Comparison of ENCODE assay signal across 21 mouse cellular contexts in genomic region chr9:94815518-94815917, GRCm38 (mm10).
DNase-seq lines count a peak whose midpoint lies in the region; ATAC-seq lines count a peak whose summit lies in the region.
"Had no signal": no experiment of that assay in that cellular context is flagged by ENCODE, and none has a peak within 500 bp of the region (broad histone marks: within the 10 kb centered on the region; RNA-seq: fewer than 3 reads in every experiment).

No protein-coding gene starts in this region.

- no peak overlapping the region for H3K4me2 ChIP-seq in midbrain, embryonic 11.5 days
- no peak overlapping the region for H3K4me2 ChIP-seq in midbrain, embryonic 14.5 days (ENCODE audit: low read length)
- no peak overlapping the region for H3K4me2 ChIP-seq in embryonic facial prominence, embryonic 11.5 days (ENCODE audit: low read depth, low read length)
- H3K4me2 ChIP-seq in limb, embryonic 12.5 days = no peak overlapping the region
- no peak overlapping the region for H3K4me2 ChIP-seq in intestine, embryonic 16.5 days (ENCODE audit: low read depth, low read length)
- H3K4me2 ChIP-seq: embryonic facial prominence, embryonic 15.5 days; hindbrain, embryonic 14.5 days had no signal

- no peak overlapping the region for H3K9ac ChIP-seq in midbrain, embryonic 11.5 days (ENCODE audit: low read length)
- no peak overlapping the region for H3K9ac ChIP-seq in midbrain, embryonic 14.5 days (replicated peaks; ENCODE audit: low read length)
- H3K9ac ChIP-seq in embryonic facial prominence, embryonic 11.5 days (replicated peaks; ENCODE audit: low read length) = no peak overlapping the region
- no peak overlapping the region for H3K9ac ChIP-seq in limb, embryonic 12.5 days (replicated peaks)
- no peak overlapping the region for H3K9ac ChIP-seq in intestine, embryonic 16.5 days (ENCODE audit: low read depth, low read length)
- H3K9ac ChIP-seq: embryonic facial prominence, embryonic 15.5 days; hindbrain, embryonic 14.5 days had no signal

- peak; percentile 81 for DNase-seq in midbrain, embryonic 11.5 days (ENCODE audit: low spot score, missing footprints)
- DNase-seq in midbrain, embryonic 14.5 days = no peak
- DNase-seq in embryonic facial prominence, embryonic 11.5 days (ENCODE audit: low spot score) = peak; percentile 43
- no peak for DNase-seq in layer of hippocampus, postnatal 14 days (ENCODE audit: low spot score in 2 of 2)
- no peak for DNase-seq in thymus, postnatal 36 days
- DNase-seq: adrenal gland, postnatal 10 days; cerebellum, adult 11 months; cerebellum, adult 9-10 months; cerebellum, postnatal 25 days; gastrocnemius, postnatal 10 days; heart, adult 18-20 months; heart, postnatal 10 days; heart, postnatal 4 days had no signal

- H3K36me3 ChIP-seq in midbrain, embryonic 11.5 days (ENCODE audit: control insufficient read depth, insufficient read depth, low read length) = no peaks in the 10 kb centered on the region
- no peaks in the 10 kb centered on the region for H3K36me3 ChIP-seq in midbrain, embryonic 14.5 days (ENCODE audit: control insufficient read depth, insufficient read depth, low read length)
- H3K36me3 ChIP-seq in embryonic facial prominence, embryonic 11.5 days (replicated peaks; ENCODE audit: control insufficient read depth, insufficient read depth, low read depth, low read length) = no peaks in the 10 kb centered on the region
- no peaks in the 10 kb centered on the region for H3K36me3 ChIP-seq in limb, embryonic 12.5 days
- H3K36me3 ChIP-seq in intestine, embryonic 16.5 days (ENCODE audit: control insufficient read depth, insufficient read depth, low read length) = no peaks in the 10 kb centered on the region
- H3K36me3 ChIP-seq: embryonic facial prominence, embryonic 15.5 days; forebrain, embryonic 10.5 days; heart, embryonic 10.5 days had no signal

- H3K9me3 ChIP-seq in midbrain, embryonic 11.5 days (ENCODE audit: control insufficient read depth, low read length) = no peaks in the 10 kb centered on the region
- H3K9me3 ChIP-seq in midbrain, embryonic 14.5 days (ENCODE audit: control insufficient read depth, low read length) = no peaks in the 10 kb centered on the region
- H3K9me3 ChIP-seq in embryonic facial prominence, embryonic 11.5 days (replicated peaks; ENCODE audit: control insufficient read depth, low read length) = no peaks in the 10 kb centered on the region
- no peaks in the 10 kb centered on the region for H3K9me3 ChIP-seq in limb, embryonic 12.5 days
- no peaks in the 10 kb centered on the region for H3K9me3 ChIP-seq in intestine, embryonic 16.5 days (ENCODE audit: control insufficient read depth, low read length)
- H3K9me3 ChIP-seq: embryonic facial prominence, embryonic 15.5 days; forebrain, embryonic 10.5 days; heart, embryonic 10.5 days had no signal

- no peak for ATAC-seq in midbrain, embryonic 11.5 days (ENCODE audit: low FRiP score)
- no peak for ATAC-seq in midbrain, embryonic 14.5 days (ENCODE audit: low FRiP score, low TSS enrichment)
- no peak for ATAC-seq in embryonic facial prominence, embryonic 11.5 days (replicated peaks; ENCODE audit: insufficient number of reproducible peaks, low FRiP score, low TSS enrichment, low read depth)
- ATAC-seq in limb, embryonic 12.5 days (ENCODE audit: insufficient number of reproducible peaks, insufficient read depth, low FRiP score, low TSS enrichment, low read depth) = 0 out of 2 replicates have a peak, but pooled peaks have one; percentile 55
- ATAC-seq in intestine, embryonic 16.5 days = no peak
- ATAC-seq: forebrain, embryonic 14.5 days had no signal

- H3K4me1 ChIP-seq in midbrain, embryonic 11.5 days (ENCODE audit: control insufficient read depth, insufficient read depth, low read length) = no peaks in the 10 kb centered on the region
- no peaks in the 10 kb centered on the region for H3K4me1 ChIP-seq in midbrain, embryonic 14.5 days (ENCODE audit: control insufficient read depth, insufficient read depth, low read length)
- no peaks in the 10 kb centered on the region for H3K4me1 ChIP-seq in embryonic facial prominence, embryonic 11.5 days (ENCODE audit: control insufficient read depth, insufficient read depth, low read length)
- peaks cover 21% of the 10 kb centered on the region for H3K4me1 ChIP-seq in limb, embryonic 12.5 days (replicated peaks)
- H3K4me1 ChIP-seq in intestine, embryonic 16.5 days (ENCODE audit: control insufficient read depth, insufficient read depth, low read length) = no peaks in the 10 kb centered on the region
- H3K4me1 ChIP-seq: embryonic facial prominence, embryonic 15.5 days; forebrain, embryonic 10.5 days had no signal

- no peaks in the 10 kb centered on the region for H3K27me3 ChIP-seq in midbrain, embryonic 11.5 days (ENCODE audit: control insufficient read depth, insufficient read depth, low read length)
- H3K27me3 ChIP-seq in midbrain, embryonic 14.5 days (ENCODE audit: control insufficient read depth, insufficient read depth, low read length) = no peaks in the 10 kb centered on the region
- no peaks in the 10 kb centered on the region for H3K27me3 ChIP-seq in embryonic facial prominence, embryonic 11.5 days (ENCODE audit: control insufficient read depth, insufficient read depth, low read length)
- no peaks in the 10 kb centered on the region for H3K27me3 ChIP-seq in limb, embryonic 12.5 days
- no peaks in the 10 kb centered on the region for H3K27me3 ChIP-seq in intestine, embryonic 16.5 days (replicated peaks; ENCODE audit: control insufficient read depth, insufficient read depth, low read length)
- H3K27me3 ChIP-seq: embryonic facial prominence, embryonic 15.5 days had no signal

- no peak overlapping the region for H3K4me3 ChIP-seq in midbrain, embryonic 11.5 days (ENCODE audit: low read depth, low read length)
- H3K4me3 ChIP-seq in midbrain, embryonic 14.5 days (replicated peaks; ENCODE audit: low read depth, low read length) = no peak overlapping the region
- H3K4me3 ChIP-seq in embryonic facial prominence, embryonic 11.5 days (ENCODE audit: low read depth, low read length) = no peak overlapping the region
- H3K4me3 ChIP-seq in limb, embryonic 12.5 days (replicated peaks) = no peak overlapping the region
- no peak overlapping the region for H3K4me3 ChIP-seq in intestine, embryonic 16.5 days (ENCODE audit: low read length)
- H3K4me3 ChIP-seq: embryonic facial prominence, embryonic 15.5 days; erythroblast, embryonic 14.5 days; forebrain, embryonic 10.5 days; heart, embryonic 10.5 days had no signal

- no peak overlapping the region for H3K27ac ChIP-seq in midbrain, embryonic 11.5 days (ENCODE audit: low read depth, low read length)
- H3K27ac ChIP-seq in midbrain, embryonic 14.5 days (replicated peaks; ENCODE audit: low read depth, low read length) = no peak overlapping the region
- no peak overlapping the region for H3K27ac ChIP-seq in embryonic facial prominence, embryonic 11.5 days (replicated peaks; ENCODE audit: low read depth, low read length)
- H3K27ac ChIP-seq in limb, embryonic 12.5 days = no peak overlapping the region
- no peak overlapping the region for H3K27ac ChIP-seq in intestine, embryonic 16.5 days (ENCODE audit: low read length)
- H3K27ac ChIP-seq: embryonic facial prominence, embryonic 15.5 days; forebrain, embryonic 10.5 days; heart, embryonic 10.5 days; hindbrain, embryonic 14.5 days had no signal

- 62% methylated on average over 5 of the region's 5 CpGs for WGBS in midbrain, embryonic 11.5 days
- 87% methylated on average over 5 of the region's 5 CpGs for WGBS in midbrain, embryonic 14.5 days
- WGBS in embryonic facial prominence, embryonic 11.5 days = 25% methylated on average over 5 of the region's 5 CpGs
- WGBS in limb, embryonic 12.5 days = 18% methylated on average over 5 of the region's 5 CpGs
- WGBS in intestine, embryonic 16.5 days = 52% methylated on average over 5 of the region's 5 CpGs

Comparison
In these comparisons a context has a peak if more than half of its experiments do, and no peak if none do; other contexts are left out.
1. DNase-seq: peak in midbrain, embryonic 11.5 days (single experiment) and embryonic facial prominence, embryonic 11.5 days (single experiment); none in midbrain, embryonic 14.5 days (single experiment), layer of hippocampus, postnatal 14 days (0 of 2) and thymus, postnatal 36 days (0 of 2).